Mouse (Mus musculus) C2C12 (cell line): Measurements from ENCODE around the gene Osbpl3. TPM values are rescaled to one million over a fixed set of nuclear protein-coding genes. Genes with fewer than 3 reads are reported as not detected.

Experiments
- H3K27me3 ChIP-seq: one replicate; pipeline ENCODE4 v1.6.1; 2011; ENCODE audit not compliant: control insufficient read depth, insufficient read depth, insufficient read length
- H3K36me3 ChIP-seq: one replicate; pipeline ENCODE4 v1.6.1; 2011; ENCODE audit not compliant: control insufficient read depth, insufficient read depth
- H3K4me3 ChIP-seq: one replicate; pipeline ENCODE4 v1.5.1; 2011; ENCODE audit warnings: mild to moderate bottlenecking, control low read depth; ENCODE audit not compliant: poor library complexity, insufficient read depth, severe bottlenecking
- H3K79me2 ChIP-seq: one replicate; pipeline ENCODE4 v1.6.1; 2011; ENCODE audit not compliant: control insufficient read depth, insufficient read depth
- H3K79me3 ChIP-seq: one replicate; pipeline ENCODE4 v1.6.1; 2011; ENCODE audit warnings: low read depth, control low read depth
- H3ac ChIP-seq: one replicate; pipeline ENCODE3; 2011; ENCODE audit warnings: low read depth; ENCODE audit not compliant: control insufficient read depth, insufficient read length
- CEBPB ChIP-seq: IDR thresholded peaks from one replicate; pipeline ENCODE4 v1.6.1; 2011; ENCODE audit warnings: low read depth, mild to moderate bottlenecking, control low read depth, moderate library complexity
- CTCF ChIP-seq: IDR thresholded peaks from one replicate; pipeline ENCODE4 v1.5.1; 2011; ENCODE audit not compliant: control insufficient read depth, insufficient read depth, insufficient read length
- FOSL1 ChIP-seq: IDR thresholded peaks from one replicate; pipeline ENCODE4 v1.8.0; 2011; ENCODE audit warnings: mild to moderate bottlenecking, low read length; ENCODE audit not compliant: poor library complexity, insufficient read depth, severe bottlenecking
- MAX ChIP-seq: IDR thresholded peaks from one replicate; pipeline ENCODE4 v1.6.1; 2011; ENCODE audit warnings: mild to moderate bottlenecking, control low read depth
- MYOD1 ChIP-seq: IDR thresholded peaks from one replicate; pipeline ENCODE4 v1.6.1; 2011; ENCODE audit warnings: low read depth; ENCODE audit not compliant: control insufficient read depth, insufficient read length
- MYOG ChIP-seq: IDR thresholded peaks from one replicate; pipeline ENCODE4 v1.6.1; 2011; ENCODE audit not compliant: control insufficient read depth, insufficient read length; ENCODE audit errors: extremely low read depth
- USF1 ChIP-seq: IDR thresholded peaks from one replicate; pipeline ENCODE4 v1.6.1; 2011; ENCODE audit warnings: low read depth, mild to moderate bottlenecking, control low read depth, moderate library complexity
- polyA plus RNA-seq: library from polyadenylated mRNA; unstranded; fragments of >200 nt; fragmentation: generic; extraction: Trizol; gene quantifications from one replicate; pipeline ENCODE4 v1.2.1, GENCODE M21; 2012; ENCODE audit warnings: missing spikeins

Gene Osbpl3
- polyA plus RNA-seq, 1 experiment: 17.6 TPM

GRCm38 (mm10) chr6:50297671-50298070, 158.3 kb downstream of the Osbpl3 start:
- Histone ChIP-seq H3K4me3 (no peak overlapping the region), H3K36me3 (peaks cover 29% of the 10 kb centered on the region), H3ac (no peak overlapping the region), H3K79me3 (no peaks in the 10 kb centered on the region), H3K27me3 (no peaks in the 10 kb centered on the region), H3K79me2 (no peaks in the 10 kb centered on the region)
- no peak for TF ChIP-seq MYOD1
- TF ChIP-seq CEBPB: no peak
- no peak for TF ChIP-seq FOSL1
- TF ChIP-seq MAX: no peak
- no peak for TF ChIP-seq CTCF
- no peak for TF ChIP-seq MYOG
- no peak for TF ChIP-seq USF1

DNA sequence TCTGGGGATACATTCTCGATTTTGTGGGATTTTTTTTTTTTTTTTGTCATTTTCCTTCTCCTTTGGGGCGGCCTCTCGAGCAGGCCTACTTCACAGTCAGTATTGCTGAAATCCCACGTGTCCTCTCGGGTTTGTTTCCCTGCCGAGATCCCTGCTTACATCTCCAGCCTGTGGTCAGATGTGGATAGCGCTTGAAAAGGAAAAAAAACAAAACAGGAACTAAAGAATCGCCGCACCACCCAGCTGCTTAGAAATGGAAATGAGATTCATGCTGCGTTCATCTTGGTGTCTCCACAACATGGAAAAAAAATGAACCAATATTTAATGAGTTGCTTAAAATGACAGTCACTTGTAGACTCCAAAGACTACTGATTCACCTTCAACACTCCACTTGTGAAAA, 160.9 kb downstream of the Osbpl3 start:
- Histone ChIP-seq H3K79me3 (no peaks in the 10 kb centered on the region), H3K79me2 (no peaks in the 10 kb centered on the region)

GRCm38 (mm10) chr6:50294128-50294527, 161.9 kb downstream of the Osbpl3 start:
- Histone ChIP-seq H3K27me3 (no peaks in the 10 kb centered on the region), H3K36me3 (peaks cover 7% of the 10 kb centered on the region), H3ac (no peak overlapping the region), H3K79me2 (no peaks in the 10 kb centered on the region), H3K4me3 (no peak overlapping the region), H3K79me3 (no peaks in the 10 kb centered on the region)
- TF ChIP-seq MYOG: no peak
- TF ChIP-seq CTCF: peak; percentile 77

More for the DNA sequence above, 160.9 kb downstream of the Osbpl3 start:
- TF ChIP-seq CTCF (no peak), CEBPB (no peak), MYOG (no peak), MYOD1 (no peak), MAX (no peak), FOSL1 (no peak), USF1 (no peak)
- peaks cover 14% of the 10 kb centered on the region for H3K36me3 ChIP-seq
- H3ac ChIP-seq: no peak overlapping the region
- H3K27me3 ChIP-seq: no peaks in the 10 kb centered on the region
- no peak overlapping the region for H3K4me3 ChIP-seq

- Histone ChIP-seq H3ac (no peak overlapping the region), H3K4me3 (no peak overlapping the region), H3K27me3 (no peaks in the 10 kb centered on the region), H3K36me3 (no peaks in the 10 kb centered on the region), H3K79me3 (no peaks in the 10 kb centered on the region), H3K79me2 (no peaks in the 10 kb centered on the region)
- TF ChIP-seq MAX (no peak), MYOD1 (no peak), MYOG (no peak), FOSL1 (no peak), USF1 (no peak), CEBPB (no peak), CTCF (no peak)
Measured at GRCm38 (mm10) chr6:50291650-50292049, 164.4 kb downstream of the Osbpl3 start.

GRCm38 (mm10) chr6:50286881-50287280, 169.1 kb downstream of the Osbpl3 start:
- H3ac ChIP-seq: no peak overlapping the region
- no peaks in the 10 kb centered on the region for H3K79me3 ChIP-seq
- H3K27me3 ChIP-seq: no peaks in the 10 kb centered on the region
- H3K4me3 ChIP-seq: no peak overlapping the region
- TF ChIP-seq CTCF: no peak
- TF ChIP-seq CEBPB: no peak
- TF ChIP-seq MAX: no peak
- TF ChIP-seq MYOG: no peak
- no peak for TF ChIP-seq FOSL1
- no peak for TF ChIP-seq MYOD1
- no peak for TF ChIP-seq USF1
- H3K79me2 ChIP-seq: no peaks in the 10 kb centered on the region
- H3K36me3 ChIP-seq: no peaks in the 10 kb centered on the region

DNA sequence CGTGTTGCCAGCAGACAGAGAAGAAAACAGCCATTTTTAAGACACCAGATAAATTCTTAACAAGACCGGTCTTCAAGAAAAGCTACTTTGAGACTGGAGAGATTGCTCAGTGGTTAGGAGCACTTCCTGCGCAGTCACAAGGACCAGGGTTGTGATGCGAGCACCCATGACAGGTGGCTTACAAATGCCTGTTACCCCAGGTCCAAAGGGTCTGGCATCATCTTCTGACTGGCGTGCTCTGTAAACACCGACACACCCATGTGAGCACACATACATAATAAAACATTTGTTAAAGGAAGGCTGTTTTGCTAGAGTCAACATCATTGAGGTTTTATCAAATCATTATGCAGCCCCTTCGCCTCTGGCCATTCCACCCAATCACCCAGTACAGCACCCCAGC, 176.4 kb downstream of the Osbpl3 start:
- TF ChIP-seq USF1 (no peak), MAX (no peak), MYOG (no peak), FOSL1 (no peak), CEBPB (no peak), CTCF (no peak), MYOD1 (no peak)
- no peaks in the 10 kb centered on the region for H3K27me3 ChIP-seq
- no peak overlapping the region for H3ac ChIP-seq
- H3K36me3 ChIP-seq: no peaks in the 10 kb centered on the region
- no peaks in the 10 kb centered on the region for H3K79me3 ChIP-seq
- no peaks in the 10 kb centered on the region for H3K79me2 ChIP-seq
- no peak overlapping the region for H3K4me3 ChIP-seq
